Mouse (Mus musculus): ENCODE measurements at regions not wholly inside any gene's neighbourhood (a gene's known extent, or its start where the extent isn't known, plus 50 kb on each side); places are given as distances from the start of the nearest gene placed in this dataset.
A peak's percentile ranks its signal among the peaks of the same experiment; 100 is the strongest.

- no peak overlapping the region for H3K4me2 ChIP-seq (ENCODE audit: low read depth, low read length)
- H3K4me3 ChIP-seq (ENCODE audit: low read depth, low read length), result no peak overlapping the region
- H3K4me1 ChIP-seq (ENCODE audit: control insufficient read depth, low read depth, low read length), result peaks cover 11% of the 10 kb centered on the region
- no peak for ATAC-seq (ENCODE audit: low read depth)
- H3K27me3 ChIP-seq (ENCODE audit: control insufficient read depth, insufficient read depth, low read depth, low read length), result no peaks in the 10 kb centered on the region
- H3K9ac ChIP-seq (ENCODE audit: low read depth, low read length), result no peak overlapping the region
- 63% methylated on average over 6 of the region's 6 CpGs for WGBS (ENCODE audit: insufficient replicate concordance)
- H3K9me3 ChIP-seq (replicated peaks; ENCODE audit: control insufficient read depth, low read length), result no peaks in the 10 kb centered on the region
- no peak overlapping the region for H3K27ac ChIP-seq (ENCODE audit: low read length)
- H3K36me3 ChIP-seq (ENCODE audit: control insufficient read depth, insufficient read depth), result no peaks in the 10 kb centered on the region
Measured at GRCm38 (mm10) chr5:76065227-76065626, 74.8 kb upstream of the Srd5a3 start.

- no peak overlapping the region for H3K4me3 ChIP-seq (ENCODE audit: low read depth, low read length)
- H3K9me3 ChIP-seq (replicated peaks; ENCODE audit: control insufficient read depth, low read length), result no peaks in the 10 kb centered on the region
- peaks cover 11% of the 10 kb centered on the region for H3K4me1 ChIP-seq (ENCODE audit: control insufficient read depth, low read depth, low read length)
- no peaks in the 10 kb centered on the region for H3K27me3 ChIP-seq (ENCODE audit: control insufficient read depth, insufficient read depth, low read depth, low read length)
- no peak overlapping the region for H3K9ac ChIP-seq (ENCODE audit: low read depth, low read length)
- H3K27ac ChIP-seq (ENCODE audit: low read length), result no peak overlapping the region
- ATAC-seq (ENCODE audit: low read depth), result no peak
- WGBS (ENCODE audit: insufficient replicate concordance), result 65% methylated on average over 5 of the region's 5 CpGs
- H3K4me2 ChIP-seq (ENCODE audit: low read depth, low read length), result no peak overlapping the region
- H3K36me3 ChIP-seq (ENCODE audit: control insufficient read depth, insufficient read depth), result no peaks in the 10 kb centered on the region
Measured at GRCm38 (mm10) chr5:76064686-76065085, 75.4 kb upstream of the Srd5a3 start.

DNA sequence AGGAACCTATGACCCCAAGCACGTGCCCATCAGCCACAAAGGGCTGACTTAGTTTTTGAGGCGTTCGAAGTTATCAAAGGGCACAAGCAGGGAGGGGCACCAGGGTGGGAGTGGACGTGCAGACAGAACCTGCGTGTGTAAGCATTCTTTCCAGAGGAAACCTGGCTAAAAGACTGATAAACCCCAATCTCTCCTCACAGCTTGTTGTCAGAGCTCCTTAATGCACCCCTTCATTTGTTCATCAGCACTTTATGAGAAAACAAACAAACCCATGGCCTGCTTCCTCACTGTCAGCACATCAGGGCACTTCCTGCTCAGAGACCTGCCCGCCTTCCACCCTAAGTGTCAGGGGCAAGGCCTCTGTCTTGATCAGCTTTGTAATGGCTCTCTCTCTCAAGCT is 76.6 kb upstream of the Srd5a3 start:
- Histone ChIP-seq H3K27me3 (ENCODE audit: control insufficient read depth, insufficient read depth, low read depth, low read length) (no peaks in the 10 kb centered on the region), H3K27ac (ENCODE audit: low read length) (0 out of 2 replicates have a peak overlapping the region, but pooled peaks have one; percentile 16), H3K4me3 (ENCODE audit: low read depth, low read length) (no peak overlapping the region), H3K4me2 (ENCODE audit: low read depth, low read length) (no peak overlapping the region), H3K9ac (ENCODE audit: low read depth, low read length) (no peak overlapping the region), H3K9me3 (replicated peaks; ENCODE audit: control insufficient read depth, low read length) (no peaks in the 10 kb centered on the region), H3K4me1 (ENCODE audit: control insufficient read depth, low read depth, low read length) (peaks cover 11% of the 10 kb centered on the region), H3K36me3 (ENCODE audit: control insufficient read depth, insufficient read depth) (no peaks in the 10 kb centered on the region)
- ATAC-seq (ENCODE audit: low read depth), result peak; percentile 85
- 5% methylated on average over 6 of the region's 6 CpGs for WGBS (ENCODE audit: insufficient replicate concordance)

DNA sequence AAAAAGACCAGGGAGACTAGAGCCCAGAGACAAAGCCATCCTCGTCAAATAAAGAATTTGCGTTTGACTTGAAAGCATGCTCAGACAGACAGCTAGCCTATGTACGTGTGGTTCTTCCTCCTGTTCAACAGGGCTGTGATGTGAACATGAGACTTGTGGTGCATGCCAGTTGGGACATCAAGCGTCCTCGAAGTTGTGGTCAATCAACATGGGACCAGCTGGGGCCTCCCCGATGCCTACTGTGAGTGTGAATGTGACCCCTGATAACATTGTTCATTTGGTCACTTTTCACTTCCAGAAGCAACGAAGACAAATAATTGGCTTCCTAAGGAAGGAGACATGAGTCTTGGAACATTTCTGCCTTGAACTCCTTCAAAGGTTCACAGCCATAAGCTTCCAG is 79.8 kb upstream of the Kdr start:
- H3K4me3 ChIP-seq (ENCODE audit: low read depth, low read length), result no peak overlapping the region
- no peaks in the 10 kb centered on the region for H3K4me1 ChIP-seq (ENCODE audit: control insufficient read depth, low read depth, low read length)
- no peak overlapping the region for H3K27ac ChIP-seq (ENCODE audit: low read length)
- H3K36me3 ChIP-seq (ENCODE audit: control insufficient read depth, insufficient read depth), result no peaks in the 10 kb centered on the region
- no peak overlapping the region for H3K9ac ChIP-seq (ENCODE audit: low read depth, low read length)
- 54% methylated on average over 7 of the region's 7 CpGs for WGBS (ENCODE audit: insufficient replicate concordance)
- no peaks in the 10 kb centered on the region for H3K27me3 ChIP-seq (ENCODE audit: control insufficient read depth, insufficient read depth, low read depth, low read length)
- H3K9me3 ChIP-seq (replicated peaks; ENCODE audit: control insufficient read depth, low read length), result no peaks in the 10 kb centered on the region
- H3K4me2 ChIP-seq (ENCODE audit: low read depth, low read length), result no peak overlapping the region
- ATAC-seq (ENCODE audit: low read depth), result no peak

GRCm38 (mm10) chr5:76055849-76056248 is 77.6 kb upstream of the Kdr start:
- Histone ChIP-seq H3K27ac (ENCODE audit: low read length) (no peak overlapping the region), H3K4me2 (ENCODE audit: low read depth, low read length) (no peak overlapping the region), H3K4me3 (ENCODE audit: low read depth, low read length) (no peak overlapping the region), H3K9me3 (replicated peaks; ENCODE audit: control insufficient read depth, low read length) (no peaks in the 10 kb centered on the region), H3K36me3 (ENCODE audit: control insufficient read depth, insufficient read depth) (no peaks in the 10 kb centered on the region), H3K4me1 (ENCODE audit: control insufficient read depth, low read depth, low read length) (no peaks in the 10 kb centered on the region), H3K9ac (ENCODE audit: low read depth, low read length) (no peak overlapping the region), H3K27me3 (ENCODE audit: control insufficient read depth, insufficient read depth, low read depth, low read length) (no peaks in the 10 kb centered on the region)
- WGBS (ENCODE audit: insufficient replicate concordance), result 64% methylated on average over 2 of the region's 2 CpGs
- ATAC-seq (ENCODE audit: low read depth), result no peak

DNA sequence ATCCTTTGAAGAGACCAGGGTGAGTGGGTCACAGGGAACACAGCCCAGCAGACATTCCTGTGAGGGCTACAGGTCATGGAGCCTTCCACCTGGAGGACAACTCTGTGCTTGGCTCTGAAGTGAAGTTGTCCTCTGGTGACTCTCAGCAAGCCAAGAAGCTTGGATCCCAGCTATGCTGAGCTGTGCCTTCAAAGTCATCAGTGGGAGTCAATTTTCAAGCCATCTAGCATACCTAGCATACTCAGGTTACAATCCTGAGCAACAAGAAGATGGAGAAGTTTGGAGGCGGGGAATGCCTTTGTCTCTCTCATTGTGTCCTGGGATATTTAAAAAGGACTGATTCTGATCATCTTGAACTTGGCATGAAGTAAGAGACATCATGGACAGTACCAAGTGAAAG is 74.5 kb upstream of the Kdr start:
- 62% methylated on average over 1 of the region's 1 CpGs for WGBS (ENCODE audit: insufficient replicate concordance)
- Histone ChIP-seq H3K27me3 (ENCODE audit: control insufficient read depth, insufficient read depth, low read depth, low read length) (no peaks in the 10 kb centered on the region), H3K9me3 (replicated peaks; ENCODE audit: control insufficient read depth, low read length) (no peaks in the 10 kb centered on the region), H3K36me3 (ENCODE audit: control insufficient read depth, insufficient read depth) (no peaks in the 10 kb centered on the region), H3K4me2 (ENCODE audit: low read depth, low read length) (no peak overlapping the region), H3K4me1 (ENCODE audit: control insufficient read depth, low read depth, low read length) (no peaks in the 10 kb centered on the region), H3K27ac (ENCODE audit: low read length) (no peak overlapping the region), H3K9ac (ENCODE audit: low read depth, low read length) (no peak overlapping the region), H3K4me3 (ENCODE audit: low read depth, low read length) (no peak overlapping the region)
- no peak for ATAC-seq (ENCODE audit: low read depth)

DNA sequence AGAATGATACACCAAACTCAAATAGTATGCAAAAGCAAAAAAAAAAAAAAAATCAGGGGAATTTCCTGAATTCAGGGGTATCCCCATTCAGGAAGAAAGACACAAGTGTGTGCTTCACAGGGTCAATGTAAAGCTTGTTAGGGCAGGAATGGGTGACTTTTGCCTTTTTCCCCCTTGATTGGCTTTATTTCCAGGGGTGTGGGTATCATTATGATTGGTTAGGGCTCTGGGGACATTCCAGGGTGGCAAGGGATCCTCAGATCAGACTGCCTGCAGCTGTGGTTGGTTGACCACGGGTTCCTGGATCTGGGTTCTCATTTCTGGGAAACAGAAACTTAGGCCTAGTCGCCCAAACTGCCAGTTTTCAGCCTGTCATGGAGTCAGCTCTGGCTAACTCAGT is 73.4 kb upstream of the Kdr start:
- no peak overlapping the region for H3K4me3 ChIP-seq (ENCODE audit: low read depth, low read length)
- ATAC-seq (ENCODE audit: low read depth), result no peak
- H3K9me3 ChIP-seq (replicated peaks; ENCODE audit: control insufficient read depth, low read length), result no peaks in the 10 kb centered on the region
- no peak overlapping the region for H3K9ac ChIP-seq (ENCODE audit: low read depth, low read length)
- H3K4me2 ChIP-seq (ENCODE audit: low read depth, low read length), result no peak overlapping the region
- no peaks in the 10 kb centered on the region for H3K27me3 ChIP-seq (ENCODE audit: control insufficient read depth, insufficient read depth, low read depth, low read length)
- H3K4me1 ChIP-seq (ENCODE audit: control insufficient read depth, low read depth, low read length), result no peaks in the 10 kb centered on the region
- 43% methylated on average over 2 of the region's 2 CpGs for WGBS (ENCODE audit: insufficient replicate concordance)
- no peaks in the 10 kb centered on the region for H3K36me3 ChIP-seq (ENCODE audit: control insufficient read depth, insufficient read depth)
- no peak overlapping the region for H3K27ac ChIP-seq (ENCODE audit: low read length)

GRCm38 (mm10) chr5:76048103-76048874 is 70.0 kb upstream of the Kdr start:
- ATAC-seq (ENCODE audit: low read depth), result no peak
- 53% methylated on average over 9 of the region's 9 CpGs for WGBS (ENCODE audit: insufficient replicate concordance)
- Histone ChIP-seq H3K27ac (ENCODE audit: low read length) (no peak overlapping the region), H3K4me1 (ENCODE audit: control insufficient read depth, low read depth, low read length) (no peaks in the 10 kb centered on the region), H3K27me3 (ENCODE audit: control insufficient read depth, insufficient read depth, low read depth, low read length) (no peaks in the 10 kb centered on the region), H3K9ac (ENCODE audit: low read depth, low read length) (no peak overlapping the region), H3K36me3 (ENCODE audit: control insufficient read depth, insufficient read depth) (no peaks in the 10 kb centered on the region), H3K4me2 (ENCODE audit: low read depth, low read length) (no peak overlapping the region), H3K4me3 (ENCODE audit: low read depth, low read length) (no peak overlapping the region), H3K9me3 (replicated peaks; ENCODE audit: control insufficient read depth, low read length) (no peaks in the 10 kb centered on the region)

DNA sequence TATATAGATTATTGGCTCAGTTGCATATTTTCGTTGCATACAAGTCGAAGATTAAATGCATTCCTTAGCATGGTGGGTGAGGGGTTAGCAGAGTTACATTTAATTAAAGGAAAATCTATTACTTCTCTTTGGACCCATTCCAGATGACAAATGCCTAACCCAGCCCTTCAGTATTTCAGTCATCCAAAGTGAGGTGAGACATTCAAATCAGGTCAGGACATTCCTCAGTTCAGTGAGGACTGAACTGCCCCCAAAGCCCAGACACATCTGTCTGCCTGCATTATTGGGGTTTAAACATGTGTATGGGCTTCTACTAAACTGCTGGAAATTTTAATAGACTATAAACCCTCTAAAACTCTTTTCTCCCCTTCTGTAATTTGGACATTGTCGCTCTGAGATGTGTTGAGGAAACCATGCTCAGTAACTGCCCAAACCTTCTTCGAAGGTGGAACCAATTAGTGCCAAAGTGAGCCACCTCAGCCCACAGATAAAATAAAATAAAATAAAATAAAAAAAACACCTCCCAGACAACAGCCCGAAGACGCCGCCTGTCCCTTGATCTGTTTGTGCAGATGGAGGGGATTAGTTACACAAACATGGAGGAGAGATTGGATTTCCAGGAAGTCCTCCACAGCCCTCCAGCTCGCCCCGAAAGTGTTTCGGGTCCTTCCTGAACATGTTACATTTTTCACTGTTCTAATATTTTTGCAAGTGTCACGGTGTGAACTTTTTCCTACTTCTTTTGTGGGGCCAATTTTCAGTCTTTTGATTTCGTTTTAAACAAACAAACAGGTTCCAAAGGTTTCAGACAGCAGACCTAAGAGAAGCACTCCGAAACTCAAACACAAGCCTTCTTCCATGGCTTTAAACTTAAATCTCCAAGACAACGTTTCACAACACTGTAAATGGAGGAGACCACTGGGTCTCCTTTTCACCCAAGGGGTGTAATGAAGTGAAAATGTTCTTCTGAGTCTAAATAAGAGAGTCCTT is 65.6 kb upstream of the Kdr start:
- no peak for ATAC-seq (ENCODE audit: low read depth)
- H3K4me1 ChIP-seq (ENCODE audit: control insufficient read depth, low read depth, low read length), result no peaks in the 10 kb centered on the region
- no peak overlapping the region for H3K9ac ChIP-seq (ENCODE audit: low read depth, low read length)
- H3K4me2 ChIP-seq (ENCODE audit: low read depth, low read length), result no peak overlapping the region
- no peak overlapping the region for H3K4me3 ChIP-seq (ENCODE audit: low read depth, low read length)
- H3K9me3 ChIP-seq (replicated peaks; ENCODE audit: control insufficient read depth, low read length), result no peaks in the 10 kb centered on the region
- H3K36me3 ChIP-seq (ENCODE audit: control insufficient read depth, insufficient read depth), result no peaks in the 10 kb centered on the region
- no peaks in the 10 kb centered on the region for H3K27me3 ChIP-seq (ENCODE audit: control insufficient read depth, insufficient read depth, low read depth, low read length)
- 62% methylated on average over 14 of the region's 14 CpGs for WGBS (ENCODE audit: insufficient replicate concordance)
- no peak overlapping the region for H3K27ac ChIP-seq (ENCODE audit: low read length)

Measured in liver, embryonic 16.5 days (tissue).